Mouse (Mus musculus) forebrain, embryonic 16.5 days (tissue): ENCODE results near the gene Ms4a5. TPM values are rescaled to one million over a fixed set of nuclear protein-coding genes. Genes with fewer than 3 reads are reported as not detected.
"Not testable (repeated sequence)": the region's sequence is repeated elsewhere in the genome, so short reads cannot be mapped to it uniquely, and the experiment has no call there.

Source experiments
- ATAC-seq: fragments of 200-750 bp; cut with Nextera tagmentation; 2 replicates; pipeline ENCODE4 v1.8.0; 2017; ENCODE audit warnings: mild to moderate bottlenecking, moderate library complexity
- H3K27ac ChIP-seq: fragments of 300-500 bp; sonication (generic); 2 replicates; pipeline ENCODE4 v1.5.1; 2014; ENCODE audit warnings: low read length, control low read depth
- H3K27me3 ChIP-seq: fragments of 300-500 bp; sonication (generic); replicated peaks from 2 replicates; pipeline ENCODE4 v1.6.1; 2014; ENCODE audit warnings: low read length; ENCODE audit not compliant: control insufficient read depth, insufficient read depth
- H3K36me3 ChIP-seq: fragments of 300-500 bp; sonication (generic); 2 replicates; pipeline ENCODE4 v1.6.1; 2014; ENCODE audit not compliant: control insufficient read depth, insufficient read depth
- H3K4me1 ChIP-seq: fragments of 300-500 bp; sonication (generic); replicated peaks from 2 replicates; pipeline ENCODE4 v1.6.1; 2014; ENCODE audit warnings: low read length; ENCODE audit not compliant: control insufficient read depth, insufficient read depth
- H3K4me2 ChIP-seq: fragments of 300-500 bp; sonication (generic); 2 replicates; pipeline ENCODE4 v1.6.1; 2014; ENCODE audit warnings: mild to moderate bottlenecking, low read length, control low read depth
- H3K4me3 ChIP-seq: fragments of 300-500 bp; sonication (generic); replicated peaks from 2 replicates; pipeline ENCODE4 v1.5.1; 2014; ENCODE audit warnings: mild to moderate bottlenecking, low read length, control low read depth
- H3K9ac ChIP-seq: fragments of 300-500 bp; sonication (generic); replicated peaks from 2 replicates; pipeline ENCODE4 v1.6.1; 2014; ENCODE audit warnings: low read depth, low read length, control low read depth
- H3K9me3 ChIP-seq: fragments of 300-500 bp; sonication (generic); 2 replicates; pipeline ENCODE4 v1.6.1; 2016; ENCODE audit warnings: low read length; ENCODE audit not compliant: control insufficient read depth
- WGBS: fragments of 180-500 bp; shearing (Covaris S2); extraction: QIAGEN DNeasy Blood & Tissue Kit; methylation state at CpG from one replicate; pipeline ENCODE4 v1.1.7; 2014; 5-methylcytosine and 5-hydroxymethylcytosine counted together
- polyA plus RNA-seq: library from polyadenylated mRNA; unstranded; fragments of >200 nt; fragmentation: Nextera tagmentation; extraction: Ambion mirVana; gene quantifications from 2 replicates; pipeline ENCODE4 v1.2.1, GENCODE M21; 2015

The Ms4a5 gene
- polyA plus RNA-seq, 1 experiment from 2014 or later, result not detected

- Histone ChIP-seq H3K27ac (no peak overlapping the region), H3K4me3 (no peak overlapping the region)
Observed at GRCm38 (mm10) chr19:11276431-11276830, 7.2 kb downstream of the Ms4a5 start.

GRCm38 (mm10) chr19:11266956-11267355 lies 16.7 kb downstream of the Ms4a5 start:
- Histone ChIP-seq H3K4me3 (no peak overlapping the region), H3K9ac (no peak overlapping the region), H3K4me1 (no peaks in the 10 kb centered on the region), H3K4me2 (no peak overlapping the region), H3K36me3 (no peaks in the 10 kb centered on the region), H3K27ac (no peak overlapping the region), H3K9me3 (no peaks in the 10 kb centered on the region), H3K27me3 (no peaks in the 10 kb centered on the region)
- WGBS, result 86% methylated on average over 4 of the region's 4 CpGs
- no peak for ATAC-seq

More at GRCm38 (mm10) chr19:11276431-11276830, 7.2 kb downstream of the Ms4a5 start:
- ATAC-seq, result no peak
- WGBS, result 65% methylated on average over 5 of the region's 5 CpGs
- H3K27me3 ChIP-seq, result no peaks in the 10 kb centered on the region
- no peaks in the 10 kb centered on the region for H3K36me3 ChIP-seq
- H3K4me2 ChIP-seq, result no peak overlapping the region
- H3K9ac ChIP-seq, result no peak overlapping the region
- H3K4me1 ChIP-seq, result no peaks in the 10 kb centered on the region
- no peaks in the 10 kb centered on the region for H3K9me3 ChIP-seq

- H3K36me3 ChIP-seq, result no peaks in the 10 kb centered on the region
- no peaks in the 10 kb centered on the region for H3K9me3 ChIP-seq
- H3K27me3 ChIP-seq, result no peaks in the 10 kb centered on the region
- H3K27ac ChIP-seq, result no peak within 1 kb of the TSS
- no peak within 1 kb of the TSS for H3K4me3 ChIP-seq
- WGBS, result 85% methylated on average over 8 of the region's 8 CpGs
- ATAC-seq, result no peak
- no peak within 1 kb of the TSS for H3K4me2 ChIP-seq
- no peaks in the 10 kb centered on the region for H3K4me1 ChIP-seq
- H3K9ac ChIP-seq, result no peak within 1 kb of the TSS
Observed at GRCm38 (mm10) chr19:11266052-11266845, 17.4 kb downstream of the Ms4a5 start, which contains the start of gene Ms4a1. Gene Ms4a1, minus strand, starts transcription at chr19:11266241.

- Histone ChIP-seq H3K4me3 (no peak overlapping the region), H3K36me3 (no peaks in the 10 kb centered on the region)
- WGBS, result 86% methylated on average over 9 of the region's 9 CpGs
Observed at GRCm38 (mm10) chr19:11264602-11265185, 19.0 kb downstream of the Ms4a5 start.

GRCm38 (mm10) chr19:11263549-11263948 lies 20.1 kb downstream of the Ms4a5 start:
- Histone ChIP-seq H3K9me3 (no peaks in the 10 kb centered on the region), H3K4me2 (no peak overlapping the region), H3K27ac (no peak overlapping the region), H3K9ac (no peak overlapping the region), H3K4me1 (no peaks in the 10 kb centered on the region), H3K4me3 (no peak overlapping the region), H3K27me3 (no peaks in the 10 kb centered on the region), H3K36me3 (no peaks in the 10 kb centered on the region)
- 89% methylated on average over 3 of the region's 3 CpGs for WGBS
- no peak for ATAC-seq

More at GRCm38 (mm10) chr19:11264602-11265185, 19.0 kb downstream of the Ms4a5 start:
- Histone ChIP-seq H3K27me3 (no peaks in the 10 kb centered on the region), H3K9me3 (no peaks in the 10 kb centered on the region), H3K4me1 (no peaks in the 10 kb centered on the region), H3K9ac (no peak overlapping the region), H3K4me2 (no peak overlapping the region), H3K27ac (no peak overlapping the region)
- no peak for ATAC-seq

- not testable (repeated sequence) for H3K4me1 ChIP-seq, H3K4me3 ChIP-seq, H3K27me3 ChIP-seq, H3K4me2 ChIP-seq, H3K36me3 ChIP-seq, ATAC-seq, H3K9ac ChIP-seq, H3K27ac ChIP-seq, H3K9me3 ChIP-seq
- WGBS, result 80% methylated on average over 4 of the region's 4 CpGs
Observed at GRCm38 (mm10) chr19:11262932-11263331, 20.7 kb downstream of the Ms4a5 start.

- H3K36me3 ChIP-seq, result no peaks in the 10 kb centered on the region
- H3K9ac ChIP-seq, result no peak overlapping the region
- H3K27ac ChIP-seq, result no peak overlapping the region
- H3K4me2 ChIP-seq, result no peak overlapping the region
- 100% methylated on average over 2 of the region's 2 CpGs for WGBS
- ATAC-seq, result no peak
- H3K9me3 ChIP-seq, result no peaks in the 10 kb centered on the region
- no peak overlapping the region for H3K4me3 ChIP-seq
- no peaks in the 10 kb centered on the region for H3K27me3 ChIP-seq
- no peaks in the 10 kb centered on the region for H3K4me1 ChIP-seq
Observed at GRCm38 (mm10) chr19:11261522-11261921, 22.2 kb downstream of the Ms4a5 start.

GRCm38 (mm10) chr19:11244230-11244629 lies 39.4 kb downstream of the Ms4a5 start:
- Histone ChIP-seq H3K4me3 (no peak overlapping the region), H3K27ac (no peak overlapping the region), H3K36me3 (no peaks in the 10 kb centered on the region), H3K4me1 (no peaks in the 10 kb centered on the region), H3K27me3 (no peaks in the 10 kb centered on the region), H3K4me2 (no peak overlapping the region), H3K9me3 (no peaks in the 10 kb centered on the region), H3K9ac (no peak overlapping the region)
- no peak for ATAC-seq

GRCm38 (mm10) chr19:11242560-11242959 lies 41.1 kb downstream of the Ms4a5 start:
- H3K27me3 ChIP-seq, result no peaks in the 10 kb centered on the region
- ATAC-seq, result no peak
- H3K36me3 ChIP-seq, result no peaks in the 10 kb centered on the region
- H3K4me2 ChIP-seq, result no peak overlapping the region
- H3K4me1 ChIP-seq, result no peaks in the 10 kb centered on the region
- H3K9ac ChIP-seq, result no peak overlapping the region
- H3K27ac ChIP-seq, result no peak overlapping the region
- WGBS, result 43% methylated on average over 5 of the region's 5 CpGs
- no peak overlapping the region for H3K4me3 ChIP-seq
- no peaks in the 10 kb centered on the region for H3K9me3 ChIP-seq
